Mouse (Mus musculus) ES-E14 (cell line): Measurements from ENCODE around the gene Slc9a2.

ENCODE experiments used
- CHD2 ChIP-seq: IDR thresholded peaks from 2 replicates; pipeline ENCODE4 v1.6.1; 2014; ENCODE audit warnings: mild to moderate bottlenecking, low read depth, low read length, inconsistent platforms
- MAFK ChIP-seq: IDR thresholded peaks from 2 replicates; pipeline ENCODE4 v1.6.1; 2014; ENCODE audit warnings: mild to moderate bottlenecking, low read depth, low read length, inconsistent platforms; ENCODE audit not compliant: insufficient read depth
- ZC3H11A ChIP-seq: IDR thresholded peaks from 2 replicates; pipeline ENCODE4 v1.6.1; 2012; ENCODE audit warnings: low read depth, mild to moderate bottlenecking, inconsistent platforms, low read length, borderline replicate concordance
- ZNF384 ChIP-seq: IDR thresholded peaks from 2 replicates; pipeline ENCODE4 v1.6.1; 2012; ENCODE audit warnings: low read depth, low read length, inconsistent platforms

- TF ChIP-seq MAFK, result no peak
- TF ChIP-seq ZC3H11A, result no peak
- no peak for TF ChIP-seq ZNF384
- TF ChIP-seq CHD2, result no peak
These were observed 48.3 kb downstream of the Slc9a2 start for GRCm38 (mm10) chr1:40728636-40729035.
